Mouse (Mus musculus): ENCODE data around the gene Map3k9.

Gene Map3k9

DNA sequence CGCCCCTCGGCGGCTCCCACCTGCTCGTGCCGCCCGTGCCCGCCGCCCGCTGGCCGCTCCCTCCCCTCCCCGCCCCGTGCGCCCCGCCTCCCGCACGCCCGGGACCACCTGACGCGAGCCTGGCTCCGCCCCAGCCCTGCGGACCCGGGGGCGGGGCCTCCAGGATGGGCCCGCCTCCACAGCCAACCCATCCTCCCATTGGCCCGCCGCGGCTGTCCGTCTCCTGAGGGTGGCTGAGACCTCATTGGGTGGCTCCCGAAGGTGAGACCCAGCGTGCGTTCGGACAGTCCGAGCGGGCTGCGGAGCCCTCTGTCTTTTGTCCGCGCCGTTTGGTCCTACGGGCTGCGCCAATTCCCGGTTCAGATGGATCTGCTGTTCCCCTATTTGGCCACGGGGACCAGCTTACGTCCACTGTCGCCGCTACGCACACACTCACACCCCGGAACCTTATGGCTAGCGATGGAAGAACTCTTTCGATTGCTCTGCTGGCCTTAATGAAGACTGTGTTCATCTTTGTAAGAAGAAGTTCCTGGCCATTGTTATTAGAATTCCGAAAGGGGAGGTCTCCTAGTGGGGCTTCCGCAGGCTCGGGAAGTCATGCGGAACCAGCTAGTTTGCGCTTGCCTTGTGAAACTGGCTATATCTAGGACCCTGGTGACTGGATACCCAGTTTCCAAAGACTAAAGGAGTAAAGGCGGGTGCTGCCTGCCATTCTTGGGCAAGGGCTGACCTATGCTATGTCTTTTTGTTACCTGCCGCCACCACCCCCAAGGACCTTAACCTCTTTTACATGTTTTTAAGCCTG lies at the start of gene Map3k9:
TSS of gene Map3k9 (minus strand) at position 71 of the 805 bp plus-strand sequence.
- no peak for DNase-seq (ENCODE audit: low read depth, low spot score)

DNA sequence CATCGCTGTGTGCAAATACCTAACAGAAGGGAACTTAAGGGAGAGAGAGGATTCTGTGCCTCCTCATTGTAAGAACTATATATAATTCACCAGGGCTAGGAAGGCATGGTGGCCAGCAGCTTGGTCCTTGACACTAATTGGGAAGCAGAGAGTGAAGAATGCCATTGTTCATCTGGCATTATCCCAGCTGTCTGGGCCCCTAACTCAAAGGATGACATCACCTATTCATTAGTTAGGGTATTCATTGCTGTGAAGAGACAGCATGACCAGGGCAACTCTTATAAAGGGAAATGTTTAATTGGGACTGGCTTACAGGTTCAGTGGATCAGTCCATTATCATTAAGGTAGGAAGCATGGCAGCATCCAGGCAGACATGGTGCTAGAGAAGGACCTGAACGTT lies 47.4 kb upstream of the Map3k9 start:
- no peak for DNase-seq (ENCODE audit: low read depth, low spot score)

DNA sequence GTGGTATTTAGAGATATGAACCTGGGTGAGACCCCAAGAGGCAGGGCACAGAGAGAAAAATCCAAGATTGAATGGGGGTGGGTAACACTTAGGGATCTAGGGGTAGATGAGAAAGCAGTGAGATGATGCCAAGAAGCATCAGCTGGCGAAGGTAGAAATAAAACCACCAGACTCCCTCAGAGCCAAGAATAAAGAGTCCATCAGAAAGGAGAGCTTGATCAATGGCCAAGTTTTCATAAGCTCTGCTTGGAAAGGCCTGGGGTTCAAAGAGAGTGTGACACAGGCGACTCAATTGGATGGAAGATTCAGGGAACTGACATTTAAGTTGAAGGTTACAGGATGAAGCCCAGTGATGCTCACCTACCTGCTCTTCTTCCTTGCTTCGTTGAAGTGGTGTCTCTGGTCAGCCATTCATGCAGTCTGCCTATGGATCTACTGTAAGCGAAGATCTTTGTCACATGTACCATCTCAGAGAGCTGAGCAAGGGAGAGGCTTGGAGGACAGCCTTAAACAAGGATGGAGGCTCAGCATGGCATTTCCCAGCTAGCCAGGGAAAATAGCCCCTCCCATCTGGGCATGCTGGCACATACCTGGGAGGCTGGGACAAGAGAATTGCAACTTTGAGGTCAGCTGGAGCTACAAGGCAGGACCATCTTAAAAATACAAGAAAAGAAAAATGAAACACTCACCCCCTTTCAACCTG lies 42.0 kb upstream of the Map3k9 start:
- no peak for DNase-seq (ENCODE audit: low read depth, low spot score)

DNA sequence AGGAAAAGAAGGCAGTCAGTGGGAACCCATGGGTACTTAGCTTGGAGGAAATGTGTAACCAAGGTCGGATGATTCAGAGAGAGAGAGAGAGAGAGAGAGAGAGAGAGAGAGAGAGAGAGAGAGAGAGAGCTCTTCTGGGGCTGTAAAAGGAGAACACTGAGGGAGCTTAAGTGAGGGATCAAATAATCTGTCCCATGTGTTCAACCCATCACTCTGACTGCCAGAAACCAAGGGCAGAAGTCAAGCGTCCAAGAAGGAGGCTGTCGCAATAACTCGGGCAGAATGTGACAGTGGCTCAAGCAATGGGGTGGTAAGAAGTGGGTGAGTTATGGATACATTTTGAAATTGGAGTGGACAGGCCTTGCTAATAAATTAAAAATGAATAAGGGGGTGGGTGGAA lies 41.2 kb upstream of the Map3k9 start:
- DNase-seq (ENCODE audit: low read depth, low spot score) = peak; percentile 51

DNA sequence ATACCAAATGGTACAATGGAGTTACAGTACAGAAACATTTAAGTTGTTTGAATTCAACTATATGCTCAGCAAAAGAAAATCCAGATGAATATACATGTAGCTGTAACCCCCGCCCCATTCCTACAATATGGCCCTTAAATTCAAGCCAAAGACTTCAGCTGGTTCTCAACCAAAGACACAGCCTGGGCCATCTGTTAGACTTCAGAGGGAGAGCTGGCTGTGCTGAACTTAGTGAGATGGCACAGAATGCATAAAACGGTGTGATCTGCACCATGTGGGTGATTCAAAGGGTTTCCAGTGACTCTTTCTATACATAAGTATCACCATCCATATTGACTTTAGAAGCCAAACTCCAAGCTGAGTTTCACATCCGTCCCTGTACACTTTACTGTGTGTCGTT lies 39.7 kb upstream of the Map3k9 start:
- DNase-seq (ENCODE audit: low read depth, low spot score) = no peak

DNA sequence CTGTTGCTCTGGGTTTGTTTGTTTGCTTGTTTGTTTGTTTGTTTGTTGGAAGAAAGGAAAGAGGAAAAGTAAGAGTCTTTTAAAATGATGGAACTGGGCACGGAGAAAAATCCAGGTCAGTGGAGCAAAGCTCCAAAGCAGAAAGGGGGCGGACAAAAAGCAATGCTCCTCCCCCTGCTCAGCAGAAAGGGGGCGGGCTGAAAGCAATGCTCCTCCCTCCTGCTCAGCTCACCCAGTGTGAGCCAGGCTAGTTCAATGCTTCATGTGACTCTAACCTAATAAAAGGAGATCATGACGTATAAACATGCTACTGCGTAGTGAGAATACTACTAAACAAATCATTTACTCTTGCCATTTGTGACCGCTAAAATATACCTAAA lies 36.1 kb upstream of the Map3k9 start:
- no peak for DNase-seq (ENCODE audit: low read depth, low spot score)

DNA sequence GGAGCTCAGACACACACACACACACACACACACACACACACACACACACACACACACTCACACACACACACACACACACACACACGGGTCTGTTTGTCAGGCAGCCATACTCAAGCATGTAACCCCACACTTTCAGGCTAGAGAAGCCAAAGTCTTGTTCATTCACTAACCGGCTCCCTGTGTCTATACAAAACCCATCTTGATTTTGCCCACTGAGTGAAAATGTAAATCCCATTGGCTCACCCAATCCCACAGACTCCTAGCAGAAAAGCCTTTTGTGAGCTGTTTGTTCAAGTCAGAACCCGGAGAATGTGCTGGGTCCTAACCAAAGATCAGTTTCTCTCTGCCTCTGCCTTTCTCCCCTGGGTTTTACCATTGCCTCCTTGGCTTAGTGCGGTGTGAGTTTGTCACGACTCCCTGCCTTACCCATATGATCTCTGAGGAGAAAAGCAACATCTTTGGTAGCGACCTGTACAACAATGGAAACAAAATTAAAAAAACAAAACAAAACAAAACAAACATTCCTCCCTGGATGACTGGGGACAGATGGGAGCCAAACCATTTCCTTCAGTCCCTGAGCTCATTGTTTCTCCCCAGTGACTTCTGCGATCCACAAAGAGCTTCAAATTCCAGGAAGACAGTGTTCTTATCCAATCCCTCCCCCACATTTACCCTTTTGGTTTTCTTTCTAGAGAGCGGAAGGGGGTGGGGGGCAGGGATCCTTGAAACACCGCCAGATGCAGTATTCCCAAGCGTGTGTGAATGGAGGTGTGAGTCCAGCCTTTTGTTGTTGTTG lies 35.6 kb upstream of the Map3k9 start:
- DNase-seq (ENCODE audit: low read depth, low spot score) = no peak

DNA sequence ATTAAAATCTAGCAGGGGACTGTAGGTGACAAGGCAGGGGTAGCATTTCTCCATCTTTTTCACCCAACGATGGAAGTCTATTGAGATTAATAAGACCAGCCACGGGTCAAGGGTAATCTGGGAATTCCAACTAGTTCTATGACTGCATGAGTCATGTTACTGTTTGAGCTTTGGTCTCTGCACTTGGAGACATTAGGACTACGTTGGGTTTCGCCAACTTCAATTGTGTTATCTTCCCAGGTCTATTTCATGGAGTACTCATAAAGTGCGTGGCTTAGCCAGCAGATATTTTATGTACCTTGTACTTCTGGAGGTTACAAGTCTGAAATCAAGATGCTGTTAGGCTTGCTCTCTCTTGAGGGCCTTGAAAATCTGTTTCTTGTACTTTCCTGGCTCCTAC lies 33.8 kb upstream of the Map3k9 start:
- DNase-seq (ENCODE audit: low read depth, low spot score) = no peak

DNA sequence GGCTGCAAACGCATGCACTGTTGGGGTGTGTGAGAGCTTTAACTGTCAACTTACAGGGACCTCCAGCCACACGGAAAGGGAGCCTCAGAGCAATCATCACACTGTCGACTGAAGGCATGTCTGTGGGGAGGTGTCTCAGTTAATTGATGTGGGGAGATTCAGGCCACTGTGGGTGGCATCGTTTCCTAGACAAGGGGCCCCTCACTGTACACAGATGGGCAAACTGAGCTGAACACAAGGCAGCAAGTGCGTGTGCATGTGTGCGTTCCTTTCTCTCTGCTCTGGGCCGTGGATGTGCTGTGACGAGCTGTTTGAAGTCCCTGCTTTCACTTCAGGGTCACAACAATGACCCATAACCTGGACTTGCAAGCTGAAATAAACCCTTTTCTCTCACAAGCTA lies 29.4 kb upstream of the Map3k9 start:
- no peak for DNase-seq (ENCODE audit: low read depth, low spot score)

DNA sequence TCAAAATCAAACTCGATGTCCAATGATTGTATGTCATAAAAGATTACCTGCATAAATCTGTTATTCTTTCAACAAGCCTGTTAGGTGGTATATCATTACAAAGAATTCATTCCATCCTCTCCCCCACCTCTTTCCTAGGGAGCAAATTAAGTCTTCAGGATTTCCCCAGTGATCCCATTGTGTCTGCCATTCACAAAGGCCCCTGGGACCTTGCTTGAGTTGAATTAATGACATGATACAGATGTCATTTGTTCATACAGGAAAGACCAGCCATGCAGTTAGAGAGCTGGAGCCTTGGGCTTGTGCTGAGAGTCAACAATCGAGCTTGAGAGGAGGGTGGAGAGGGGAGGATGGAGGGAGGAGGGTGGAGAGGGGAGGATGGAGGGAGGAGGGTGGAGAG lies 27.6 kb upstream of the Map3k9 start:
- no peak for DNase-seq (ENCODE audit: low read depth, low spot score)

DNA sequence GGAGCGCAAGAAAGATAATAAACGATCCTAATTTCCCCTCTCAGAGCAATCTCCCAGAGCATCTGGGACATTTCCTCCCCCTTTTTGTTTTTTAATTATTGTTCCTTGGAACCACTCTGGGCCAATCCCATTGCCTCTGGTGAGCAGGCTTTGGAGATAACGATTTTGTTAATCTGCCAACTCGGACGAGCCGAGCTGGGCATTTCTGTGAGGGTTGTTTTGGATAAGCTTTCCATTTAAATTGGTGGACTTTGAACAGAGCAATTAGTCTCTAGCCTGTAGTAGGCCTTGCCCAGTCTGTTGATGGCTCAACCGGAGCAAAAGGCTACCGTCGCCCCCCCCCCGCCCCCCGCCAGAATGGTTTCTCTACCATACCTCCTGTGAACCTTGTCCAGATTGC lies 27.0 kb upstream of the Map3k9 start:
- DNase-seq (ENCODE audit: low read depth, low spot score) = no peak

DNA sequence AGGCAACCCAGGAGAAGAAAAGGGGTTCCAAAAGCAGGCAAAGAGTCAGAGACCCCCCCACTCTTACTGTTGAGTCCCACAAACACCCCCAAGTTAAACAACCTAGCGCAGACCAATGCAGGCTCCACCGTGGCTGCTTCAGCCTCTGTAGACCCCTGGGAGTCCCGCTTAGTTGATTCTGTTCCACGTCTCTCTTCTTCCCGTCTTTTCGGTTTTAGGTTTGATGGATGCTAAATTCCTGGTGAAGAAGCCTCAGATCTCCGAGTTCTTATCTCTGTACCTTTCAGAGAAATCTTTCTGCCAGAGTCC lies 26.5 kb upstream of the Map3k9 start:
- no peak for DNase-seq (ENCODE audit: low read depth, low spot score)

DNA sequence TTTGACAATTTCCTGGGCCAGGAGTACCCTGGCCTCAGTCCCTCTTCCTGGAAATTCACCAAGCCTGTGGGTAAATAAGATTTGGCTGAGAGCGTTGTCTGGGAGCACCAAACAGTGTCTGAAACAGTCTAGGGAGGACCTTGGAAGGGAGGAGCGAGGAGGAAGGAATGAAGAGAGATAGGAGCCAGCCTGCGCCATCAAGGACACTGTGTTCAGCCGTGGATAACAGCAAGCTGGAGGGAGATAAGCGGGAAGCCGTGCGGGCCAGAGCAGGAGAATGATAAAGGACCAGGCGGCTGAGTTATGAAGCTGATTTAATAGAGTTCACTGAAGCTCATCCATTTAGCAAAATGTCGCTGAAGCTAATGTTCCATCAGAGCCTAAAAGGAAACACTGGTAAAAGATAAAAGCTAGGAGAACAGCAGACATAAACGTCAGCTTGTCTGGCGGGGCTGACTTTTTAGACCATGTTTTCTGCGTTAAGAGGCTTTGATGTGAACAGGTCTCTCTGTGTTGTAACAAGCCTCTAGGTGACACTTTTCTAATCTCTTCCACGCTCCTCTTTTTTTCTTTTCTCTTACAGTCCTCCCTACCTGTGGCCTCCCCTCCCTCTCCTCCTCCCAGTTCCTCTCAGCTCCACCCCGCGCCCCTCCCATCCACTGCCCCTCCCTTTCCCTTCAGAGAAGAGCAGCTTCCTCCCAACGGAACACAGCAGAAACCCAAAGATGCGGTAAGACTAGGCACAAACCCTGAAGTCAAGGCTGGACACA lies 26.0 kb upstream of the Map3k9 start:
- DNase-seq (ENCODE audit: low read depth, low spot score) = no peak

DNA sequence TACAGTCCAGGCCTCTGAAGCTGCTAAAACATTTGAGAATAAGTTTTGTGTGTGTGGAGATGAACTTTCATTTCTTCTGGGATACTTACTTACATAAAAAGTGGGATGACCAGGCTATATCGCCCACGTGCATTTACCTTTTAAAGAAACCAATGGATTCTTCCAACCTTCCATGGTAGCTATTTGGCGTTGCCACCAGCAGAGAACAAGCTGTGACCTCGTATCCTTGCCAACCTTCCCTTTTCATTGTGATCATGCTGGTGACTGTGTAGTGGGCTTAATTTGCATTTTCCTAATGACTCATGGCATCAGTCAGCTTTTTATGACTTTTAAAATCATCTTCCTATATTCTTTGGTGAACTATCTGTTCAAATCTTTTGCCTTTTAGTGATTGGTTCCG lies 25.1 kb upstream of the Map3k9 start:
- DNase-seq (ENCODE audit: low read depth, low spot score) = no peak

DNA sequence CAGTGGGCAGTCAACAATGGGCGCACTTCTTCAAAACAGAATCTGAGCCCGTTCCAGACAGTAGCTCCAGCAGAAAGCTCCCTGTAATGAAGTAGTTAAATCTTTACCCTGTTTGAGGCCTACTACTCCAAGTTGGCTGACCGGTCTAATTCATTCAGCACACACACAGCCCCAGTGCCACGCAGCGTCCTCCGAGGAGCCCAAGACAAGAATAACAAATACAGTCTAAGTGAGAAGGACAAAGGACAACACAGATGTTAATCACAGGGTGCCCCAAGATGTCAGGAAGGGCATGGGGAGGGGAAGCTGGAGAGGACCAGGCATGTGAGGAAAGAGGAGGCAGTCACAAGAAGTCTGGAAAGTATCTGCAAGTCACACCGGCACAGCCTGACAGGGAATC lies 22.8 kb upstream of the Map3k9 start:
- DNase-seq (ENCODE audit: low read depth, low spot score) = no peak

DNA sequence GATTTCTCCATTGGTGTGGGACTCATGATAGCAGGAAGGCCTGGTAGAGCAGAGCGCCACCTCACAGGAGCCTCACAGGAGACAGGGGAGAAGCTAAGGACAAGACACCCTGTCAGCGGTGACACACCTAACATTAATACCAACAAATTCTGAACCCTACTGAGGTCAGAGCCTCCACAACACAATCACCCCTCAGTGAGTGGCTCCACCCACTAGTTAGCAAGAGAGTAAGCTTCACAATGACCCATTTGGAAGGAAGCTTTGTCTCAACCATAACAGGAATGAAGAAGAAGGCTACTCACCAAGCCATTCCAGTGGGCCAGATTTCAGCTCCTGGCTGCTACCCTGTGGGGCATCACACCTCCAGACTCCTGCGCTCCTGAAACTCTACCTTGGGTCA lies 22.0 kb upstream of the Map3k9 start:
- no peak for DNase-seq (ENCODE audit: low read depth, low spot score)

DNA sequence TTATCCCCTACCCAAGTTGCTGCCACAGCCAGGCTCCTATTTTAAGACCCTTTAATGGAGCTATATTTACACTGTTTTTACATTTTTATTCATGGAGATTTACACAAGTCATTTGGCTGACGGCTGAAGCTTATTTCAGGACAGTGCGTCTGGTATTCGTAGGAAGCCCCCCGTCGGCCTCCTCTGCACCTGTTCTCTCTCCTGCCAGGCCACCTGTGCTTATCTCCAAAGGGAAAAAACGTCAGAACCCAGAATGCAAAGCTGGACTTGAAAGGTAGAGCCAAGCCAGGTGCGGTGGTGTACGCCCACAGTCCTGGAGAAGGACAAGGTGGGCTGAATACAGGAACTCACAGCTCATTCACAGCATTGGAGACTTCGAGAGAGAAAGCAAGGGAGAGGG lies 20.2 kb upstream of the Map3k9 start:
- DNase-seq (ENCODE audit: low read depth, low spot score) = no peak

DNA sequence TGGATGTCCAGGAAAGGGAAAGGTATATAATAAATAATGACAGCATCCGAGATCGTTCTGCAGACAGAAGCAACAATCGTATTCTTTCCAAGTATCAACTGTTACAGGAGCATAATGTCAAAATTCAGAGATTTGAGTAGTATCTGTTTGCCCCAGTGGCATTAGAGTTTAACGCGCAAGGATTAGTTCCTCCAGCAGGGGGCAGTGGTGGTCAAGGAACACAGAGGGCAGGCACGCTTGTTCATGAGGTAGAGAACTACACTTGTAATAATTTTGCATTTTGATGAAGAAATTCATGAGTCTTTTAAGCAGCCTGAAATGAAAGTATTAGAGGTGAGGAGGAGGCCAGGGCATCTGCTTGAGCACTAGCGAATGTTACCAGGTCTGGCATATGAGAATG lies 15.6 kb upstream of the Map3k9 start:
- peak; percentile 84 for DNase-seq (ENCODE audit: low read depth, low spot score)

DNA sequence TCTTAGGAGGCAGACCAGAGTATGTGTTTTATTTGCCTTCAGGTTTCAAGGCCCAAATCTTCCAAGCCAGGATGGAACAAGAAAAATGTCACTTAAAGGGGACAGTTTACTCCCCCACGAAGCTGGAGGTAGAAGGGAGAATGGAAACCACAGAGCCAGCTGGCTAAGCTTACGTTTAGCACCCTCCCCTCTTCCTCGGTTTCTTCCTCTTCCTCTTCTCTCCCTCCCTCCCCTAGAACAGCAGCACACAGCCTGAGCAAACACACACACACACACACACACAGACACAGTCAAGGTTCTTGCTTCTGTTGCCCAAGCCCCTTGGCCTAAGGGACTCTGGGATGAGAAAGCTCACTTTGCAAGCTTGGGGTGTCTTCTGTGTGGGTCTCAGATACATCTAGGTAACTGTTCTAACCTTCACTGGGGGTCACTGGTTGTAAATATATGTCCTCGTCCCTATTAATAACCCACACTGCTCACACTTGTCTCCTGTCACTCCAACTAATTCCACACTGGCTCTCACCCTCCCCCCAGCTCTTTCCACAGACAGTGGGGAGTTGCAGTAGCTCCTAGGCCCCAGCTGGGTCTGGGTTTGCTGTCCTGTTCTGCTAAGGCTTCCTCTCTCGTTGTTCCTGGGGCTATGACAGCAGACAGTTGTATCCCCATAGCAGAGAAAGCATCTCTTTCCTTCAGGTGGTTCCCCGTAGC lies 11.7 kb upstream of the Map3k9 start:
- DNase-seq (ENCODE audit: low read depth, low spot score) = no peak

DNA sequence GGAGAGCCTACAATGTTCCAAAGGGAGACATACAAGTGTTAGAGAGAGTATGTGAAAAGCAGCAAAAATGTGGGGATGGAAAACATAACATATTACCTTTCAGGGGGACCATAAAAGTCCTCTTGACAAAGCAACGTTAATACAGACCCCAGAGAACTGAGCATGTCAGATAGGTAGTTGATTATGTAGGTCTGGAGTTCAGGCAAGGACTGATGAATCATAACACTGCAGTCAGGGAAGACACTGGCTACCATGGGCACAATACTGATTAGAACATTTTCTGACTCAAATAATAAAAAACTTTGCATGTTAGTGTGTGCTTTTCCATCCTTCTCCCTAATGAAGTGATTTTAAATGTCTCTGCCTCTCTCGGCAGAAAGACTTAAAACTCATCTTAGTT lies 8.5 kb upstream of the Map3k9 start:
- peak; percentile 62 for DNase-seq (ENCODE audit: low read depth, low spot score)

DNA sequence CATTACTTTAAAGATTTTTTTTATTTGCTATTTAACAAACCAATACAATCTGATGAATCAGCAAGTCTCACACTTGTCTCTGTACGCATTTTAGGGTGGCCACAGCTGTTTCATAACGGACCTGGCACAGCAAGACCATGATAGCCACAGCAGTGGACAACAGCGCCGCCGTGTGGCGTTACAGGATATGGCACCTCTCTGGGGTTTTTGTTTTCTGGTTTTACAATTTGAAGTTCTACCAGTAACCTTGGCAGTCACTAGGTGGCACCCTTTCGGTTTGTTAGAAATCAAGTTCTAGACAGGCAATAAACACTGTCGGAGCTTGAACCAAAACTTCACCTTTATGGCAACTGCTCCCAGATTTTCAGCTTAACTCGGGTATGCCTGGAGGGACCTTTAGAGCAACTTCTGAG lies 7.7 kb upstream of the Map3k9 start:
- peak; percentile 96 for DNase-seq (ENCODE audit: low read depth, low spot score)

Measured in 3T3-L1 (cell line).